Mouse (Mus musculus) spleen, adult 2 months (tissue): ENCODE data around the gene Dync1i1.

Experiments
- CTCF ChIP-seq: fragments of 200-500 bp; IDR thresholded peaks from 2 replicates; pipeline ENCODE4 v1.5.1; 2011; ENCODE audit warnings: mild to moderate bottlenecking, inconsistent platforms; ENCODE audit not compliant: insufficient read depth, insufficient read length, insufficient replicate concordance; ENCODE audit errors: extremely low read depth
- POLR2A ChIP-seq: fragments of 200-500 bp; IDR thresholded peaks from 2 replicates; pipeline ENCODE4 v1.6.1; 2011; ENCODE audit warnings: low read depth, low read length, inconsistent platforms

DNA sequence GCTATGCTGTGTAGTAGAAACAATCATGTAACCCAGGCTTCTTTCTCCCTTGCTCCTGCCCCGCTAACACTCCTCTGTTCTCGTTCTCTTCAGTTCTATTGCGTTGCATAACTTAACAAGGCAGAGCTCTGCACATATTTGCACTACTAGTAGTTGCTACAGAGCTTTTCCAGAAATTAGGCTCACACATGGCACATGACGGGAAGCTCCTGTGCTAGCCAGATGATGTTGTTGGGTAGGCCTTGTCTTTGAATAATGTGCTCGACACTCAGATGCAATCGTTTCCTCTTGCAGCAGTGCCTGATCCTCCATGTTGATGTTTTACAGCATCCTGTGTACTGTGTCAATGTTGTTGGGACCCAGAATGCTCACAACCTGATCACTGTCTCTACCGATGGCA, 240.9 kb downstream of the Dync1i1 start:
- TF ChIP-seq CTCF (no peak), POLR2A (no peak)
